Mouse (Mus musculus) T-helper 1 cell (primary cell): ENCODE results near the gene Fzr1.

Experiments
- in situ Hi-C: fragments of 300-600 bp; cut with MboI, MseI; formaldehyde crosslinking; loops from one replicate; pipeline ENCODE4 v1.15.1; 2025; ENCODE audit warnings: high pct_unique_total_duplicates

The Fzr1 gene

GRCm38 (mm10) chr10:81416581-81417226, 38.4 kb upstream of the Fzr1 start:
- in situ Hi-C loops: no loop called here

- in situ Hi-C loops: no loop called here
Observed at GRCm38 (mm10) chr10:81415549-81416310, 37.4 kb upstream of the Fzr1 start.

GRCm38 (mm10) chr10:81415146-81415545, 36.8 kb upstream of the Fzr1 start:
- in situ Hi-C loops: no loop called here

GRCm38 (mm10) chr10:81414682-81415081, 36.4 kb upstream of the Fzr1 start:
- in situ Hi-C loops: no loop called here

- in situ Hi-C loops: no loop called here
Observed at GRCm38 (mm10) chr10:81413310-81414261, 35.3 kb upstream of the Fzr1 start.

- in situ Hi-C loops: no loop called here
Observed at GRCm38 (mm10) chr10:81412586-81413309, 34.4 kb upstream of the Fzr1 start.

- in situ Hi-C loops: no loop called here
Observed at GRCm38 (mm10) chr10:81411471-81412400, 33.4 kb upstream of the Fzr1 start.

GRCm38 (mm10) chr10:81410981-81411380, 32.7 kb upstream of the Fzr1 start:
- in situ Hi-C loops: no loop called here

- in situ Hi-C loops: no loop called here
Observed at GRCm38 (mm10) chr10:81410350-81410749, 32.0 kb upstream of the Fzr1 start.

- in situ Hi-C loops: no loop called here
Observed at GRCm38 (mm10) chr10:81409330-81409729, 31.0 kb upstream of the Fzr1 start.

GRCm38 (mm10) chr10:81408871-81409291, 30.6 kb upstream of the Fzr1 start:
- in situ Hi-C loops: no loop called here

- in situ Hi-C loops: no loop called here
Observed at GRCm38 (mm10) chr10:81408424-81408729, 30.1 kb upstream of the Fzr1 start.

- in situ Hi-C loops: no loop called here
Observed at GRCm38 (mm10) chr10:81407539-81408423, 29.5 kb upstream of the Fzr1 start.

GRCm38 (mm10) chr10:81406504-81407440, 28.5 kb upstream of the Fzr1 start:
- in situ Hi-C loops: no loop called here

GRCm38 (mm10) chr10:81405588-81406201, 27.4 kb upstream of the Fzr1 start:
- in situ Hi-C loops: no loop called here

GRCm38 (mm10) chr10:81404720-81405119, 26.4 kb upstream of the Fzr1 start:
- in situ Hi-C loops: no loop called here

GRCm38 (mm10) chr10:81404082-81404481, 25.8 kb upstream of the Fzr1 start:
- in situ Hi-C loops: no loop called here

GRCm38 (mm10) chr10:81403511-81403910, 25.2 kb upstream of the Fzr1 start:
- in situ Hi-C loops: no loop called here
